Mouse (Mus musculus) olfactory bulb, adult 2 months (tissue): ENCODE measurements around the gene Gtf2a2.

Source experiments
- CTCF ChIP-seq: fragments of 200-500 bp; IDR thresholded peaks from 2 replicates; pipeline ENCODE4 v1.5.1; 2012; ENCODE audit warnings: low read depth, mild to moderate bottlenecking, low read length, moderate library complexity; ENCODE audit not compliant: insufficient read depth
- POLR2A ChIP-seq: fragments of 200-500 bp; IDR thresholded peaks from 2 replicates; pipeline ENCODE4 v1.6.1; 2012; ENCODE audit warnings: mild to moderate bottlenecking, low read depth, low read length, moderate library complexity; ENCODE audit not compliant: insufficient read depth

DNA sequence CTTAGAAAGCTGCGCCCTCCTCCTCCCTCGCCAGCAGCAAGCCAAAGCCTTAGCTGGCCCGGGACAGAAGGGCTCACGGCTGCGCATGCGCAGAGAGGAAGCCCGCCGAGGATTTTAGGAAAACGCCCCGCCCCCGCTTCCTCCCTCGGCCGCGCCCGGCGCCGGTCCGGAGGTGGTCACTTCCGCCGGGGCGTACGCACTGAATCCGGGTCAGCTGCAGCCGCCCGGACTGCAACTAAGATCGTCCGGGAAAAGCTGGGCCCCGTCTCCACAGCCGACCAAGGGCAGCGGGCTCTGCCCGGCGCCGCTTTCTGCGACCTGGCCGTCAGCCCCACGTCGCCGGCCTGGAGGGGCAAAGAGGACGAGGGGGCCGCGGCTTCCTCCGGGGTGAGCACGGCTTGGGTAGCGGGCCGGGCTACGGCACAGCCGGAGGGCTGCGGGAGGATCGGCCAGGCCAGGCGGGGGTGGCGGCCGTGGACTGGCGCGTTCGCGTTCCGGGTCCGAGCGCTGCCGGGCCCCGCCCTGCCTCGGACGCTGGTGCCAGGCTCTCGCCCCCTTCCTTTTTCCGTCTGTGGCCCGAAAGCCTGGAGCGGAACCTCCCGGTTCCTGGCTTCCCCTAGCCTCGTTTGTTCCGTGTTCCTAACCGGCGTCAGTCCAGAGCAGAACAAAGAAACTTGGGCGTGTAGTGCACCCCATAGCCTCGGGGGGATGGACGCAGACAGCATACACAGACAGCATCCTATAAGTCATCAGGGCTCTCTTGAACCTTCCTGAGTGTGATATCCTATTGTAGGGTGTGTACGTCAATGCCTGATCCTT, 22.8 kb upstream of the Gtf2a2 start, which contains the start of gene Bnip2:
- TF ChIP-seq POLR2A (peak; percentile 61; the same call in 1 of the 2 replicates), CTCF (no peak)
